Mouse (Mus musculus): Measurements from ENCODE around the gene Spocd1. TPM values are rescaled to one million over a fixed set of nuclear protein-coding genes. Genes with fewer than 3 reads are reported as not detected.

Spocd1 gene
- polyA plus RNA-seq, 1 experiment from 2014 or later = 0.47 TPM

GRCm38 (mm10) chr4:129928124-129928751 is 811 bp upstream of the Spocd1 start:
- 5% methylated on average over 19 of the region's 19 CpGs for WGBS
- H3K4me1 ChIP-seq (ENCODE audit: control insufficient read depth in 2 of 2, insufficient read depth in 2 of 2, low read length in 2 of 2) = peaks cover 17 to 26% of the 10 kb centered on the region in 2 experiments
- no peaks in the 10 kb centered on the region for H3K27me3 ChIP-seq (ENCODE audit: control insufficient read depth, insufficient read depth, low read length)
- no peak overlapping the region for H3K27ac ChIP-seq (replicated peaks in 1 of 2; ENCODE audit: control insufficient read depth in 1 of 2, insufficient read depth in 1 of 2, low read depth in 2 of 2, low read length in 2 of 2)
- 0 out of 2 replicates have a peak, but pooled peaks have one; percentile 15 for ATAC-seq (ENCODE audit: insufficient number of reproducible peaks, insufficient read depth, low FRiP score, low read depth)
- no peak overlapping the region for H3K4me3 ChIP-seq (ENCODE audit: control insufficient read depth in 1 of 2, insufficient read depth in 1 of 2, low read depth in 1 of 2, low read length in 2 of 2)
- peak overlapping the region; percentile 57 for H3K4me2 ChIP-seq (ENCODE audit: low read length)
- H3K9ac ChIP-seq (ENCODE audit: low read length) = peak overlapping the region; percentile 27; the same call in 1 of the 2 replicates
- no peaks in the 10 kb centered on the region for H3K36me3 ChIP-seq (ENCODE audit: control insufficient read depth, insufficient read depth, low read length)
- H3K9me3 ChIP-seq (ENCODE audit: control insufficient read depth, low read length) = no peaks in the 10 kb centered on the region

DNA sequence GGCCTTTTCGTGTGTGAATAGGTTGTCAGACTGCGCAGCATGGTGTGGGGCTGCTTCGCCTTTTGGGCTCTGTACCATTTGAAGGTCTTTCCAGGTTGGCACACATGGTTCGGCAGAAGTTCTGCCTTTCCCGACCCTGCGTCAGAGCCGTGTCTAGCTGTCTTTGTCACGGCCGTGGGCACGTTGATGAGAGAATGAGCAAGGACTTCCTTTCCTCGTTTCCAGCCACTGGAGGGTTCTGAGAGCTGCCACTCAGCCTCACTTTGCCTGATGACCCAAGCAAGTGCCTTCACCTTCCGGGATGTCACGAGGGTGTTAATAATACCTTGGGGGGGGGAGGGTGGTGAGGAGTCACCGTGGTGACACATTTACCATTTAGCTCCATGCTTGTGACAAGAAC is 4.6 kb downstream of the Spocd1 start:
- Histone ChIP-seq H3K27me3 (ENCODE audit: control insufficient read depth, insufficient read depth, low read length) (no peaks in the 10 kb centered on the region), H3K9ac (ENCODE audit: low read length) (no peak overlapping the region), H3K4me3 (ENCODE audit: control insufficient read depth in 1 of 2, insufficient read depth in 1 of 2, low read depth in 1 of 2, low read length in 2 of 2) (no peak overlapping the region), H3K4me2 (ENCODE audit: low read length) (no peak overlapping the region), H3K27ac (replicated peaks in 1 of 2; ENCODE audit: control insufficient read depth in 1 of 2, insufficient read depth in 1 of 2, low read depth in 2 of 2, low read length in 2 of 2) (no peak overlapping the region), H3K36me3 (ENCODE audit: control insufficient read depth, insufficient read depth, low read length) (no peaks in the 10 kb centered on the region), H3K4me1 (ENCODE audit: control insufficient read depth in 2 of 2, insufficient read depth in 2 of 2, low read length in 2 of 2) (peaks cover 10 to 13% of the 10 kb centered on the region in 2 experiments), H3K9me3 (ENCODE audit: control insufficient read depth, low read length) (no peaks in the 10 kb centered on the region)
- 55% methylated on average over 14 of the region's 14 CpGs for WGBS
- ATAC-seq (ENCODE audit: insufficient number of reproducible peaks, insufficient read depth, low FRiP score, low read depth) = no peak

DNA sequence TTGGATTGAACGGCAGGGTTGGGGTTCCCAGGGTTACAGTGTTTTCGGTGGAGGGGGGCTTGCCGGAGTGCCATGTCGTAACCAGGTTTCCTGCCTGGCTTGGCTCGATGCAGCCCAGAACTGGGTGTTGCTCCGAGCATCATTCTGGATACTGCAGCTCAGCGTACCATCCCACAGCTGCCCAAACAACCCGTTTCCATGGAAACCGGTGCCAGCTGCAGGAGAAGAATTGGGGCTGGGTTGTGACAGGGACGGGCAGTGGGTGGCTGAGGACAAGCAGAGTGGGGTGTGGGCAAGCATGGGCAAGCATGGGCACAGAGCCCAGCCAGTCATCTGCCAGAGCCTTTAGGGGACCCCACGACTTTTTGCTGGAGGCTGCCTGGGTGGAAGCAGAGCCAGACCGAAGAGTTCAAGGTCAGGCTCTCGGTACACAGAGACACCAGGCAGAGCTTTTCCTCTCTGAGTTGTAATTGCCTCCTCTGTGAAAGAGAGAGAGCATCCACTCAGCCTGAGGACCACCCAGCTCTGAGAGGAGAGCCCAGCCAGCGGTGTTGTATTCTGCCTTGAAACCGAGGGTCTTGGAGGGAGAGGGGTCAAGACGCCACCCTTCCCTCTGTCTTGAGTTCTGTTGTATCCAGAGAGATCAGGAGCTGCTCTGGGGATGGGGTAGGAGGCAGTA is 5.3 kb downstream of the Spocd1 start:
- Histone ChIP-seq H3K9ac (ENCODE audit: low read length) (no peak overlapping the region), H3K27me3 (ENCODE audit: control insufficient read depth, insufficient read depth, low read length) (no peaks in the 10 kb centered on the region), H3K4me3 (ENCODE audit: control insufficient read depth in 1 of 2, insufficient read depth in 1 of 2, low read depth in 1 of 2, low read length in 2 of 2) (no peak overlapping the region), H3K27ac (replicated peaks in 1 of 2; ENCODE audit: control insufficient read depth in 1 of 2, insufficient read depth in 1 of 2, low read depth in 2 of 2, low read length in 2 of 2) (no peak overlapping the region), H3K4me2 (ENCODE audit: low read length) (no peak overlapping the region), H3K4me1 (ENCODE audit: control insufficient read depth in 2 of 2, insufficient read depth in 2 of 2, low read length in 2 of 2) (peaks cover 7 to 9% of the 10 kb centered on the region in 2 experiments; a peak in 3 of 4 replicates), H3K36me3 (ENCODE audit: control insufficient read depth, insufficient read depth, low read length) (no peaks in the 10 kb centered on the region), H3K9me3 (ENCODE audit: control insufficient read depth, low read length) (no peaks in the 10 kb centered on the region)
- no peak for ATAC-seq (ENCODE audit: insufficient number of reproducible peaks, insufficient read depth, low FRiP score, low read depth)
- 72% methylated on average over 16 of the region's 16 CpGs for WGBS

DNA sequence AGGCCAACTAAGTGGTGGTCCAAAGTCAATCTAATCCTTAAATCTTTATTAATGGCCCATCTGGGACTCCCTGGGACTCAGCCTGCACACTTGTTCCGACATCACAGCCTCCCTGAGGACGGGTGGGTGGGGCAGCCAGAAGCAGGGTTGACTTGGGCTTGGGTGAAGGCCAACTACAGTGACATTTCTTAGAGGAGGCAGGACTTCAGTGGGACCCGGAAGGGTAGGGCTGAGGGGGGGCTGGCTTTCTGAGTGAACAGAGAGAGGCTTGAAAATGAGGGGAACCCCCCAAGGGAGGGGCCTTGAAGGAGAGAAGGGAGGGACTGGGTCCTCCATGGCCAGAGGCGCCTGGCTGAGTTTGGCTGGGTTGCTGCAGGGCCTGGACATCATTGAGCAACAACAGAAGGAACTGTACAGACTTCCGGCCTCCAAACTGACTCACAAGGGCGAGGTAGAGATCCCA is 22.3 kb downstream of the Spocd1 start:
- H3K4me3 ChIP-seq (ENCODE audit: control insufficient read depth in 1 of 2, insufficient read depth in 1 of 2, low read depth in 1 of 2, low read length in 2 of 2) = no peak overlapping the region
- 60% methylated on average over 6 of the region's 6 CpGs for WGBS
- no peak overlapping the region for H3K9ac ChIP-seq (ENCODE audit: low read length)
- ATAC-seq (ENCODE audit: insufficient number of reproducible peaks, insufficient read depth, low FRiP score, low read depth) = no peak
- H3K9me3 ChIP-seq (ENCODE audit: control insufficient read depth, low read length) = no peaks in the 10 kb centered on the region
- H3K4me1 ChIP-seq (ENCODE audit: control insufficient read depth in 2 of 2, insufficient read depth in 2 of 2, low read length in 2 of 2) = peaks cover 10 to 18% of the 10 kb centered on the region in 2 experiments; a peak in 3 of 4 replicates
- no peak overlapping the region for H3K27ac ChIP-seq (replicated peaks in 1 of 2; ENCODE audit: control insufficient read depth in 1 of 2, insufficient read depth in 1 of 2, low read depth in 2 of 2, low read length in 2 of 2)
- no peaks in the 10 kb centered on the region for H3K27me3 ChIP-seq (ENCODE audit: control insufficient read depth, insufficient read depth, low read length)
- H3K36me3 ChIP-seq (ENCODE audit: control insufficient read depth, insufficient read depth, low read length) = no peaks in the 10 kb centered on the region
- no peak overlapping the region for H3K4me2 ChIP-seq (ENCODE audit: low read length)

DNA sequence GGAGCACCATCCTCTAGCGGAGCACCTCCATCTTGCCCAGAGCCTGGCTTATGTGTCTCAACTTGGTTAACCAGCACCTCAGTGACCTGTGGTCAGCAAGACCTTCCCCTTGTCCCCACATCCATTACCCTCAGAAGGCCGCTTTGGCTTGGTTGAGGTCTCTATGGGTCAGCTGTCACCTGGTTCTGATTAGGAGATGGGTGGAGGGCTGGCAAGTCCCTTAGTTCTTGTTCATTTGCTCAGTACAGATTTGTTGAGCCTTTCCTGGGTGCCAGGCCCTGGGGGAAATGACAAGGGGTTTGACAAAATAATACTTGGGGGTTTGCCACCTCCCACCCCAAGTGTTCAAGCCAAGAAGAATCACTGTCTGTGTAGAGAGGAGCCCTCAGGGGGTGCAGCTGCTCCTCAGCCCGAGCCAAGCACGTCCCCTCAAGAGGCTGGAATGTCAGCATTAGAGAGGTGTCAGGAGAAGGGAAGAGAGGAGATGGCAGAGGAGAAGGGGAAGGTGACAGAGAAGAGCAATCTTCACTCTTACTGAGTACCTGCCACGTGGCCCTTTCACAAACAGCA is 23.3 kb downstream of the Spocd1 start:
- no peak overlapping the region for H3K9ac ChIP-seq (ENCODE audit: low read length)
- H3K27ac ChIP-seq (replicated peaks in 1 of 2; ENCODE audit: control insufficient read depth in 1 of 2, insufficient read depth in 1 of 2, low read depth in 2 of 2, low read length in 2 of 2) = no peak overlapping the region; a peak in 1 of 4 replicates
- H3K4me1 ChIP-seq (ENCODE audit: control insufficient read depth in 2 of 2, insufficient read depth in 2 of 2, low read length in 2 of 2) = peaks cover 11 to 12% of the 10 kb centered on the region in 2 experiments; a peak in 3 of 4 replicates
- 33% methylated on average over 5 of the region's 5 CpGs for WGBS
- H3K27me3 ChIP-seq (ENCODE audit: control insufficient read depth, insufficient read depth, low read length) = no peaks in the 10 kb centered on the region
- no peaks in the 10 kb centered on the region for H3K9me3 ChIP-seq (ENCODE audit: control insufficient read depth, low read length)
- no peaks in the 10 kb centered on the region for H3K36me3 ChIP-seq (ENCODE audit: control insufficient read depth, insufficient read depth, low read length)
- no peak overlapping the region for H3K4me3 ChIP-seq (ENCODE audit: control insufficient read depth in 1 of 2, insufficient read depth in 1 of 2, low read depth in 1 of 2, low read length in 2 of 2)
- no peak overlapping the region for H3K4me2 ChIP-seq (ENCODE audit: low read length)
- ATAC-seq (ENCODE audit: insufficient number of reproducible peaks, insufficient read depth, low FRiP score, low read depth) = no peak

- Histone ChIP-seq H3K9ac (ENCODE audit: low read length) (no peak overlapping the region), H3K4me3 (ENCODE audit: control insufficient read depth in 1 of 2, insufficient read depth in 1 of 2, low read depth in 1 of 2, low read length in 2 of 2) (no peak overlapping the region)
- 76% methylated on average over 2 of the region's 2 CpGs for WGBS
These were observed 25.5 kb downstream of the Spocd1 start for GRCm38 (mm10) chr4:129954527-129954926.

DNA sequence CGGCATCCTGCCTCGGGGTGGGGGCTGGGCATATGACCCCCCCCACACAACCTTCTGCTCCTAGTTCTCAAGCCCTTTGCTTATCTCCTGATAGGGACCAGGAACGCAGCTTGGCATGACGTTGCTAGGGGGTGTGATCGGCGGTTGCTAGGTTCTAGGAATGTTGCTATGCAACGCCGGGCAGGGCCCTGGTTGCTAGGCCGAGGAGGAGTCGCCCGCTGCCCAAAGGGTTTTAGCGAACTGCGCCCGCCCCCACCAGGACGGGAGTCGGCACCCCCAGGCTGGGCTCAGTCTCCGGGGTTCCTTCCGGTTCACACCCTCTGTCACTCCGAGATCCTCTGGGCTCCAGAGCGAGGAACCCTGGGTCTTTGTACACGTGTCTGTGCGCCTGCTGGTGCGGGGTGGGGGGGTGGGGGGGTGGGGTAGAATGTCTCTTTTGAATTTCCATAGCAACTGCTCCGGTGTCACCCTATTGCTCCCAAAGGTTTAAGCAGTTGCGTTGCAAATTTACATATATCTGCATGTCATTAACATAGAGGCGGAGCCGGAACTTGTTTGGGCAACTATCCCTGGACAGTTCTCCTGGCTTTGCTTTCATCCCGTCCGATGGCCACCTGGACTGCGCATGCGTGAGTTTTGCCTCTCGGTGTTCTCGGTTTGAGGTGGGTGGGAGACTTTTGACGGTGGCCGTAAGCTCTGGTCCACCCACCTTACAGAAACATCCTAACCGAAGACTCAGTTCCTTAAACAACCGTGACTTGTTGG is 31.3 kb downstream of the Spocd1 start:
- Histone ChIP-seq H3K4me1 (ENCODE audit: control insufficient read depth in 2 of 2, insufficient read depth in 2 of 2, low read length in 2 of 2) (peaks cover 5 to 18% of the 10 kb centered on the region in 2 experiments), H3K9ac (ENCODE audit: low read length) (peak overlapping the region; percentile 51), H3K4me2 (ENCODE audit: low read length) (peak overlapping the region; percentile 98), H3K27me3 (ENCODE audit: control insufficient read depth, insufficient read depth, low read length) (no peaks in the 10 kb centered on the region), H3K4me3 (ENCODE audit: control insufficient read depth in 1 of 2, insufficient read depth in 1 of 2, low read depth in 1 of 2, low read length in 2 of 2) (peak overlapping the region; percentile 52 to 55), H3K9me3 (ENCODE audit: control insufficient read depth, low read length) (no peaks in the 10 kb centered on the region), H3K27ac (replicated peaks in 1 of 2; ENCODE audit: control insufficient read depth in 1 of 2, insufficient read depth in 1 of 2, low read depth in 2 of 2, low read length in 2 of 2) (no peak overlapping the region), H3K36me3 (ENCODE audit: control insufficient read depth, insufficient read depth, low read length) (no peaks in the 10 kb centered on the region)
- ATAC-seq (ENCODE audit: insufficient number of reproducible peaks, insufficient read depth, low FRiP score, low read depth) = peak; percentile 46; the same call in 1 of the 2 replicates
- 2% methylated on average over 37 of the region's 37 CpGs for WGBS

More at GRCm38 (mm10) chr4:129954527-129954926, 25.5 kb downstream of the Spocd1 start:
- H3K27me3 ChIP-seq (ENCODE audit: control insufficient read depth, insufficient read depth, low read length) = no peaks in the 10 kb centered on the region
- H3K4me1 ChIP-seq (ENCODE audit: control insufficient read depth in 2 of 2, insufficient read depth in 2 of 2, low read length in 2 of 2) = peaks cover 11 to 12% of the 10 kb centered on the region in 2 experiments; a peak in 3 of 4 replicates
- no peak for ATAC-seq (ENCODE audit: insufficient number of reproducible peaks, insufficient read depth, low FRiP score, low read depth)
- no peaks in the 10 kb centered on the region for H3K9me3 ChIP-seq (ENCODE audit: control insufficient read depth, low read length)
- H3K36me3 ChIP-seq (ENCODE audit: control insufficient read depth, insufficient read depth, low read length) = no peaks in the 10 kb centered on the region
- H3K27ac ChIP-seq (replicated peaks in 1 of 2; ENCODE audit: control insufficient read depth in 1 of 2, insufficient read depth in 1 of 2, low read depth in 2 of 2, low read length in 2 of 2) = no peak overlapping the region
- no peak overlapping the region for H3K4me2 ChIP-seq (ENCODE audit: low read length)

All from heart, embryonic 14.5 days (tissue).